Mouse (Mus musculus) cerebellum, adult 2 months (tissue): ENCODE measurements around the gene Lepr.

Experiments
- CTCF ChIP-seq: fragments of 200-500 bp; IDR thresholded peaks from 2 replicates; pipeline ENCODE4 v1.5.1; 2011; ENCODE audit warnings: low read depth, mild to moderate bottlenecking, control low read depth, low read length, moderate library complexity, borderline replicate concordance; ENCODE audit not compliant: insufficient read depth
- POLR2A ChIP-seq: fragments of 200-500 bp; IDR thresholded peaks from 2 replicates; pipeline ENCODE4 v1.6.1; 2011; ENCODE audit warnings: low read length, control low read depth, borderline replicate concordance; ENCODE audit not compliant: insufficient read depth

DNA sequence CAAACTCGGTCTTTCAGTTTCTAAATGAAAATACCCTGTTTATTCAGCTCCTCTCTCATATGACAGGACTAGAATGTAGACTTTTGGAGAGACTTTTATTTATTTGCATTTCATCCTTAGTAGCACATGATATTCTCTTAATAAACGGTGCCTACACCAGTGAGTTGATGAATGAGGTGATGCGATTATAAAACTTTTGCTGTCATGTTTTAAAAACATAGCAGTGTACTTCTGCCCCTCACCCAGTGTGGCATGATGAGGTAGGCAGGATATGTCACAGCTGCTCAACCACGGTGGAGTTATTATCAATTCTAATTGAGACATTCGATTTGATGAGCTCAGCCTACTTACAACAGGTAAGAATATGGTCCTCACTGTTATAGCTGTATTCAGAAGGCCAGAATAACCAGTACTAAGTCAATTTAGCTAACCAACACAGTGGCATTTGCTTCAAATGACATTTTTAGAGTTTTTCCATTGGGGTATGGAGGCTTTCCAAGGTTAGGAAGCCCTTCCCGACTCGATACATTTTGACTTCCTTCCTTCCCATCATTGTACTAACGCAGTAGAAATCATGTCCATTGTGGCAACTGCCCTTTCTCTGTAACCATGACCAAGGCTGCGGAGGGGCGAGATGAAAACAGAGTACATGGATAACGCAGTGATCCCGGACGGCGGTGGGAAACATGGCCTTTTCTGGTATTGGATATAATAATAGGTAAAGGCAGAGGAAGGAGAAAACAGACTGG, 16.1 kb upstream of the Lepr start:
- TF ChIP-seq CTCF (no peak), POLR2A (no peak)
